Mouse (Mus musculus) E14TG2a.4 (cell line): ENCODE measurements around the gene Krt81.

Experiments used
- H3K27me3 ChIP-seq: 2 replicates; pipeline ENCODE4 v1.6.1; 2014; ENCODE audit warnings: low read length, control low read depth; ENCODE audit not compliant: insufficient read depth
- H3K36me3 ChIP-seq: 2 replicates; pipeline ENCODE4 v1.6.1; 2014; ENCODE audit warnings: low read length, control low read depth; ENCODE audit not compliant: insufficient read depth
- H3K4me1 ChIP-seq: replicated peaks from 2 replicates; pipeline ENCODE4 v1.6.1; 2014; ENCODE audit warnings: low read depth, low read length, control low read depth
- H3K4me3 ChIP-seq: replicated peaks from 2 replicates; pipeline ENCODE4 v1.5.1; 2014; ENCODE audit warnings: mild to moderate bottlenecking, low read length
- H3K9me3 ChIP-seq: 2 replicates; pipeline ENCODE4 v1.6.1; 2014; ENCODE audit warnings: low read length, control low read depth
- CTCF ChIP-seq: conservative IDR thresholded peaks from 2 replicates; pipeline ENCODE4 v1.5.1; 2014; ENCODE audit warnings: low read length
- NANOG ChIP-seq: IDR thresholded peaks from 2 replicates; pipeline ENCODE4 v1.6.1; 2014; ENCODE audit warnings: borderline replicate concordance, low read length, mixed read lengths
- POU5F1 ChIP-seq: IDR thresholded peaks from 2 replicates; pipeline ENCODE4 v1.6.1; 2014; ENCODE audit warnings: low read length, borderline replicate concordance

Gene Krt81

GRCm38 (mm10) chr15:101491431-101491830, 27.9 kb upstream of the Krt81 start, which contains the start of gene Krt83:
Krt83 (minus strand) TSS chr15:101491512.
- Histone ChIP-seq H3K9me3 (peaks cover 25% of the 10 kb centered on the region), H3K4me3 (no peak within 1 kb of the TSS), H3K36me3 (no peaks in the 10 kb centered on the region), H3K27me3 (peaks cover 24% of the 10 kb centered on the region; the same call in 1 of the 2 replicates), H3K4me1 (peaks cover 12% of the 10 kb centered on the region)
- TF ChIP-seq NANOG (no peak), POU5F1 (no peak), CTCF (no peak)

DNA sequence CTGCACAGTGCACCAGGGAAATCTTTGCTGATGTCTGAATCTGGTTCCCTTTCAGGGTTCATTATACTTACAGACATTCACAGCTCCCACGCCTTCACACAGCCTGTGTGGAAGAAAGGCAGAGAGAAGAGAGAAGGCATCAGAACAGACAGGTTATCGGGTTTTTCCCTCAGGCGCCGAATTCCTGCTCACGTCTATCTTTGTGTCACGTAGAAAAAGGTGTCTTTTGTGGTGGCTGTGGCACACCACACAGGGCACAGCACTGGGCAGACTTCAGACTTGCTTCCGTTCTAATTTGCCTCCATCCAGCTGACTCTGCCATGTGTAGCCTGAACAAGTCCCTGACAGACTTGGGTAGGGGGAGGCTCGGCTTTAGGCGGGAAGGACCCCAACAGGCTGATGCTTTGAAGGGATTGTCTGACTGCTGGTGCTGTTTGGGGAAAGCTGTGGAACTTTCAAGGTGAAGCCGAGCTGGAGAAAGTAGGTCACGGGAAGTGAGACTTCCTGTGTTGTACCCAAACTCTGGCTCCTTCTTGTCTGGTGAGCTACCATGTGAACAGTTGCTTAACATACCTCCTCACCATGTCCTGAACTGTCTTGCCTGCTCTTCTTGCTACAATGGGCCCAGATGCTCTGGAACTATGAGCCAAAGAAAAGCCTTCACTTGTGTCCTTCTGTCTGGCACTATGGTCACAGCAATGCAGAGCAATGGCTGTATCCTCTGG, 22.5 kb upstream of the Krt81 start:
- no peak overlapping the region for H3K4me3 ChIP-seq
- TF ChIP-seq NANOG (no peak), CTCF (no peak), POU5F1 (no peak)
- H3K27me3 ChIP-seq, result peaks cover 15% of the 10 kb centered on the region; the same call in 1 of the 2 replicates
- no peaks in the 10 kb centered on the region for H3K36me3 ChIP-seq
- H3K4me1 ChIP-seq, result no peaks in the 10 kb centered on the region
- peaks cover 27% of the 10 kb centered on the region for H3K9me3 ChIP-seq

GRCm38 (mm10) chr15:101484939-101485338, 21.4 kb upstream of the Krt81 start:
- Histone ChIP-seq H3K4me1 (no peaks in the 10 kb centered on the region), H3K36me3 (no peaks in the 10 kb centered on the region), H3K9me3 (peaks cover 31% of the 10 kb centered on the region), H3K4me3 (no peak overlapping the region), H3K27me3 (peaks cover 25% of the 10 kb centered on the region)
- TF ChIP-seq POU5F1 (no peak), NANOG (no peak), CTCF (no peak)

GRCm38 (mm10) chr15:101483646-101484045, 20.1 kb upstream of the Krt81 start:
- Histone ChIP-seq H3K27me3 (peaks cover 38% of the 10 kb centered on the region), H3K4me3 (no peak overlapping the region), H3K9me3 (peaks cover 41% of the 10 kb centered on the region), H3K4me1 (no peaks in the 10 kb centered on the region), H3K36me3 (no peaks in the 10 kb centered on the region)
- TF ChIP-seq POU5F1 (no peak), CTCF (no peak), NANOG (no peak)

DNA sequence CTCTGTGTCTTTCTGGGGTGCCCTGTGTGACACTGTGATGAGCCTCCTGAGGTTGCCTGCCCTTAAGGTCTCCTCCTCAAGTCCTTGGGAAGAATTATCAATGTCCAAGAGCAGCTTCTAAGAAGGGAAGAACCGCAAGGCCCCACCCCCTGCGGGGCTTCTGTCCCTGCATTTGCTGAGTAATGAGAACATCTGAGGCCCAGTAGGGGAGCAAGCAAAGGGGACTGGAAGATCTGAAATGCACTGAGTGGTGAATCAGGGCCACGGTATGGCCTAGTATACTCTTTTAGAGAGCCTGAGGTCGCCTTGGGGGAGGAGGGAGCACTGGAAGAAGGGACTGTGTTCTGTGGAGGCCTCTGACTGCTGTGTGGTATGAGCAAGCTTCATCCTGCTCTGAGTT, 18.5 kb upstream of the Krt81 start:
- TF ChIP-seq POU5F1 (no peak), CTCF (no peak), NANOG (no peak)
- no peaks in the 10 kb centered on the region for H3K4me1 ChIP-seq
- H3K27me3 ChIP-seq, result peaks cover 51% of the 10 kb centered on the region
- no peak overlapping the region for H3K4me3 ChIP-seq
- H3K9me3 ChIP-seq, result peaks cover 40% of the 10 kb centered on the region
- H3K36me3 ChIP-seq, result no peaks in the 10 kb centered on the region

GRCm38 (mm10) chr15:101479666-101480060, 16.1 kb upstream of the Krt81 start:
- H3K4me1 ChIP-seq, result no peaks in the 10 kb centered on the region
- H3K4me3 ChIP-seq, result no peak overlapping the region
- peaks cover 52% of the 10 kb centered on the region for H3K27me3 ChIP-seq
- TF ChIP-seq NANOG, result no peak
- TF ChIP-seq CTCF, result no peak
- no peak for TF ChIP-seq POU5F1
- H3K9me3 ChIP-seq, result peaks cover 47% of the 10 kb centered on the region
- H3K36me3 ChIP-seq, result no peaks in the 10 kb centered on the region

GRCm38 (mm10) chr15:101479007-101479665, 15.6 kb upstream of the Krt81 start:
- TF ChIP-seq NANOG (no peak), POU5F1 (no peak), CTCF (no peak)
- Histone ChIP-seq H3K4me3 (peak overlapping the region; percentile 48; the same call in 1 of the 2 replicates), H3K9me3 (peaks cover 47% of the 10 kb centered on the region), H3K27me3 (peaks cover 53% of the 10 kb centered on the region), H3K36me3 (no peaks in the 10 kb centered on the region), H3K4me1 (no peaks in the 10 kb centered on the region)

GRCm38 (mm10) chr15:101472952-101473528, 9.5 kb upstream of the Krt81 start, which contains the start of gene Krt86:
Krt86 (plus strand) TSS chr15:101473478.
- H3K4me3 ChIP-seq, result no peak within 1 kb of the TSS
- TF ChIP-seq NANOG (no peak), CTCF (no peak), POU5F1 (no peak)
- no peaks in the 10 kb centered on the region for H3K36me3 ChIP-seq

More at GRCm38 (mm10) chr15:101472952-101473528, 9.5 kb upstream of the Krt81 start, which contains the start of gene Krt86:
- no peaks in the 10 kb centered on the region for H3K4me1 ChIP-seq
- H3K27me3 ChIP-seq, result peaks cover 19% of the 10 kb centered on the region
- peaks cover 26% of the 10 kb centered on the region for H3K9me3 ChIP-seq
